Mouse (Mus musculus): ENCODE measurements around the gene Gm20388.

Gm20388 gene

DNA sequence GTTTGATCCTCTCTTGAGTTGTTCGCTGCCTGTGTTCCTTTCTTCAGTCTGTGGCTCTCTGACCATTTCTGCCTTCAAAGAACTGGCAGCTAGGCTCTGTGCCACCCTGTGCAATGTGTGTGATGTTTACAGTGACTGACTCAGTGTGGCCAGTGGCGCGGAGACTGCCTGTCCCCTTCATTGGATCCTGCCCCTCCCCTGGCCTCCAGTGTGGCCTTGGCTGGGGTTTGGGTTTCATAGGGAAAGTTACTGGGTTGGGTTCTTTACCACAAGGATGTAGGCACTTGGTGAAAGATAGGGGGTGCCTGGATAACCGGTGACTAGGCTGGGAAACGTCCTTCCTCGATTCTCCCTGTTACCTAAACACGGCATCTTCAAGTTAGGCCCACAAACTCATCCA lies 3774.2 kb downstream of the Gm20388 start:
- DNase-seq (ENCODE audit: low spot score in 2 of 2) = no peak

- DNase-seq (ENCODE audit: low spot score in 2 of 2) = no peak
Observed at GRCm38 (mm10) chr8:123685477-123685876, 3774.8 kb downstream of the Gm20388 start.

- DNase-seq (ENCODE audit: low spot score in 2 of 2) = no peak
Observed at GRCm38 (mm10) chr8:123687826-123688225, 3777.2 kb downstream of the Gm20388 start.

GRCm38 (mm10) chr8:123692165-123692962 lies 3781.7 kb downstream of the Gm20388 start:
- no peak for DNase-seq (ENCODE audit: low spot score in 2 of 2)

- no peak for DNase-seq (ENCODE audit: low spot score in 2 of 2)
Observed at GRCm38 (mm10) chr8:123696167-123696566, 3785.5 kb downstream of the Gm20388 start.

GRCm38 (mm10) chr8:123697329-123697728 lies 3786.7 kb downstream of the Gm20388 start:
- DNase-seq (ENCODE audit: low spot score in 2 of 2) = no peak

- no peak for DNase-seq (ENCODE audit: low spot score in 2 of 2)
Observed at GRCm38 (mm10) chr8:123700399-123701070, 3789.9 kb downstream of the Gm20388 start.

GRCm38 (mm10) chr8:123701952-123702587 lies 3791.4 kb downstream of the Gm20388 start:
- no peak for DNase-seq (ENCODE audit: low spot score in 2 of 2)

GRCm38 (mm10) chr8:123705376-123705775 lies 3794.7 kb downstream of the Gm20388 start:
- no peak for DNase-seq (ENCODE audit: low spot score in 2 of 2)

DNA sequence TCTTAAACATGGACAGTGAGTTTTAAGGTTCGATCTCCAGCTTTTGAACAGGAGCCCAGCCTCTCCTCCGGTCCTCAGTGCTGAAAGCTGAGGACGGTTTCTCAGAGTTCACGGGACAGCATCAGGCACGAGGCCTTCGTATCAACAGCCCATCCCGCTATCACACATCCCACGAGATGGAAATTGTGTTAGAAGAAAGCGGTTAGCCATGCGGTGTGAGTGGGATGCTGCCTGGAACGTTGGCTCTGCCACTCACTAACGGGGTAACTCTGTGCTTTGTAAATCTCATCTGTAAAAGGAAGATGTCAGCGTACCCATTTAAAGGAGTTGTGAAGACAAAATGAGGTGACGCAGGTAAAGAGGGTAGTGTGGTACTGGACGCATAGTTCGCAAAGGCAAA lies 3796.5 kb downstream of the Gm20388 start:
- no peak for DNase-seq (ENCODE audit: low spot score in 2 of 2)

- DNase-seq (ENCODE audit: low spot score in 2 of 2) = no peak
Observed at GRCm38 (mm10) chr8:123708729-123709128, 3798.1 kb downstream of the Gm20388 start.

- no peak for DNase-seq (ENCODE audit: low spot score in 2 of 2)
Observed at GRCm38 (mm10) chr8:123710335-123710734, 3799.7 kb downstream of the Gm20388 start.

GRCm38 (mm10) chr8:123714451-123714850 lies 3803.8 kb downstream of the Gm20388 start:
- DNase-seq (ENCODE audit: low spot score in 2 of 2) = no peak

- DNase-seq (ENCODE audit: low spot score in 2 of 2) = no peak
Observed at GRCm38 (mm10) chr8:123715916-123716592, 3805.4 kb downstream of the Gm20388 start.

DNA sequence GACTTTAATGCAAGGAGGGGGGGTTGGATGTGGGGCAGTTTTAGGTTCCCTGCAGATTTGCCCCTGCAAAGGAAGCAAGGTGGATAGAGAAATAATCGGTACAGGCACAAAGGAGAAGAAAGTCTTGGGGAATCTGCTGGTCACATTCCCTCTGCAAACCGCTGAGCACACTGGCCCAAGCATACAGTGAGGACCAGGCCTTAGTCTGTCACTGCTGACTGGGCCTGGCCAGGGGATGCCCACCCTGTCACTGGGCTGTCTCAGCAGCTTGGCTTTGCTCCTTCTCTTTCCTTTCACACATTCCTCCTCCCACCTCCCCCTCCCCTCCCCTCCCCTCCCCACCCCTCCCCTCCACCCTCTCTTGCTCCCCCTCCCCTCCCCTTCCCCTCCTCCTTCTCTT lies 3806.5 kb downstream of the Gm20388 start:
- no peak for DNase-seq (ENCODE audit: low spot score in 2 of 2)

DNA sequence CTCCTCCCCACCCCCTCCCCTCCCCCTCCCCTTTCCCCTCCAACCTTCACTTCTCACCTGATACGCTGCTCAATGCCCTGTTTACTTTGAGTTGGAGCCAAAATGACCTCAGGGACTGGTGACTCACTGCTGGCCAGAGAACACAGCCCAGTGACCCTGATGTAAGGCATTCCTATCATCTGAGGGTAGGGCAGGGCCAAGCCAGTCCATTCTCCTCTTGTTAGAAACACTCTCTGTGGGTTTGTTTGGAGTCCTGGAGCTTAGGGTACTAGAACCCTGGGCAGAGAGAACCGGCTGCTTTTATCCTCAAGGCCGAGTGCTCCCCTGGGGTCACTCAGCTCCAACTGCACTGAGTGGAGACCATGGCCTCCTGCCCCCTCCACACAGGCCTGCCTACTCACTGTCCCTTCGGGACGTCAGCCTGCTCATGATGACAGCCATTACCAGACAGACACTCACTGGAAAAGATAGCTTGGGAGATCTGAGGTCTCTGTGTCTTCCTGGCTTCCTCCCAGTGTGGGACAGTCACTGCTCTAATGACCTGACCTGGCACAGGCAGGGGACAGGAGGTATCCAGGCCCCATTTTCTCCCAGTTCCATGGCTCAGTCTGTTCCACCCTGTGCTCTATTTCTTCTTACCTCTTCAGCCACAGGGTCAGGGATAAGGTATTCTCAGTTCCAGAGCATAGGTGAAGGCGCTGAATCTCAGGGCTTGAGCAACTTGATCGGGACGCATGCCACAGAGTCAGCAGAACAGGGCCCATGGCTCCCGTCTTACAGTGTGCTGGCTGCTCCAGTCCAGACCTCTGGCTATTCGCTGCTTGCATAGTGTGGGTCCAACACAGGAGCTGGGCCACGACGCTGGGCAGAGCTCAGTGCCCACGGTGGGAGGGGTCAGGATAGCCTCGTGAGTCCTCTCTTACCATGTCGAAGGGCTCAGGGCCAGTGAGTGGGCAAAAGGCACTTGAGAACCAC lies 3807.2 kb downstream of the Gm20388 start:
- no peak for DNase-seq (ENCODE audit: low spot score in 2 of 2)

DNA sequence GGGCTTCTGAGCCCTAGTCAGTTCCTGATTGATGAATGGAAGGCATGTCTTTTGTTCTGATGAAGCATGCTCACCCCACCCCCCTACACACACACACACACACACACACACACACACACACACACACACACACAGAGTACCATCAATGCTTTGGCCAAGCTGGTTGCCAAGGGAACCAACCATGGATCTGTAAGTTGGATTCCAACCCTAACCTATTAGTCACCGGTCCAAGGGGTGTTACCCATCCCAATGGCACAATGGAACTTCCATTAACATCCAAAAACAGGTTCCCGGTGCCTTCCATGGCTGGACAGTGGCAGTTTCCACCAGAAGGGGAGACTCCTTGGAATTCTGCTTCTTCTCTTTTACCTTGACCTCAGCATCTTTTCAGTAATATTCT lies 3808.1 kb downstream of the Gm20388 start:
- DNase-seq (ENCODE audit: low spot score in 2 of 2) = no peak

DNA sequence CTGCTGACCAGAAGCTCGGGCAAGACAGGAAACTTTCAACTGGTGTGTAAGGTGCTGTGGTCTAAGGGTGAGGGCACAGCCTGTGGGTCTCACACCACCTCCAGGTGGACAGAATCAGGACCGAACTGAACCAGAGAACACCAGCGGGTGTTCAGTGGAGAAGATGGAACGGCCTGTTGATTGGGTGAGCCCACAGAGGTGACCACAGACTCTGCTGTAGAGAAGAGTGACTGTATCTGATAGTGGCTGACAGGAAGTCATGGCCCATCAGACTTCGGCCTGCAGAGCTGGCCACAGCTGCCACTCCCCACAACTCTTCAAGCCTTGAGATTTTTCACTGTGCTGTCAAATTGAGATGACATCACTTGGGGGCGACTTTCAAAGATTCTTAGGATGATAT lies 3808.6 kb downstream of the Gm20388 start:
- DNase-seq (ENCODE audit: low spot score in 2 of 2) = no peak

GRCm38 (mm10) chr8:123719811-123720210 lies 3809.2 kb downstream of the Gm20388 start:
- no peak for DNase-seq (ENCODE audit: low spot score in 2 of 2)

GRCm38 (mm10) chr8:123720471-123721001 lies 3809.9 kb downstream of the Gm20388 start:
- DNase-seq (ENCODE audit: low spot score in 2 of 2) = no peak

DNA sequence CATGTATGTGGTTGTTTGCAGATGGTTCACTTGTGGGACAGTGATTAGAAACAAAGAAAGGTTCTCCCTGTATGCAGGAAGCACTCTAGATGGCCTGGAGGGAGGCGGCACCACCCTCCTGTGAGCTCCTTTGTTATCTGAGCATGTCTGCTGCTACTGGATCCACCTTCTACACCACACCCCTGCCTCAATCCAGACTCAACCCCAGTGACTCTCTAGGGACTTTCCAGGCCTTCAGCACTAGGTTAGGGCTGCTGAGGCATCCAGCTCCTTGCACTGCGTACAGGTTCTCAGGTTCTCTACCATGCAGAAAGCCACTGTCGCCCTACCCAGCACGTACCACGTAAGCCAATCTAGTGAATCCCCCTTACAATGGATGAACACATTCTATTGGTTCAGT lies 3811.6 kb downstream of the Gm20388 start:
- DNase-seq (ENCODE audit: low spot score in 2 of 2) = no peak
